Mouse (Mus musculus): ENCODE measurements at regions not wholly inside any gene's neighbourhood (a gene's known extent, or its start where the extent isn't known, plus 50 kb on each side); places are given as distances from the start of the nearest gene placed in this dataset.

- no peak overlapping the region for H3K4me3 ChIP-seq
- 78% methylated on average over 4 of the region's 4 CpGs for WGBS
- no peaks in the 10 kb centered on the region for H3K36me3 ChIP-seq
- H3K27me3 ChIP-seq (ENCODE audit: low read depth, poor library complexity, severe bottlenecking), result no peaks in the 10 kb centered on the region
- H3K9me3 ChIP-seq (replicated peaks), result no peaks in the 10 kb centered on the region
- DNase-seq (ENCODE audit: low spot score), result no peak
- no peak overlapping the region for H3K27ac ChIP-seq
- 0 out of 2 replicates have a peak, but pooled peaks cover 4% of the 10 kb centered on the region for H3K4me1 ChIP-seq
Observed at GRCm38 (mm10) chr15:62567431-62567830, 1277.5 kb downstream of the Gsdmc2 start.

GRCm38 (mm10) chr15:62566106-62566511, 1278.9 kb downstream of the Gsdmc2 start:
- no peaks in the 10 kb centered on the region for H3K27me3 ChIP-seq (ENCODE audit: low read depth, poor library complexity, severe bottlenecking)
- H3K4me1 ChIP-seq, result 0 out of 2 replicates have a peak, but pooled peaks cover 4% of the 10 kb centered on the region
- H3K36me3 ChIP-seq, result no peaks in the 10 kb centered on the region
- H3K9me3 ChIP-seq (replicated peaks), result no peaks in the 10 kb centered on the region
- no peak overlapping the region for H3K4me3 ChIP-seq
- no peak overlapping the region for H3K27ac ChIP-seq
- 19% methylated on average over 7 of the region's 7 CpGs for WGBS
- no peak for DNase-seq (ENCODE audit: low spot score)

GRCm38 (mm10) chr15:62533233-62533632, 1311.7 kb downstream of the Gsdmc2 start:
- WGBS, result 93% methylated on average over 2 of the region's 2 CpGs
- Histone ChIP-seq H3K36me3 (no peaks in the 10 kb centered on the region), H3K9me3 (replicated peaks) (no peaks in the 10 kb centered on the region), H3K4me3 (no peak overlapping the region), H3K27ac (no peak overlapping the region), H3K27me3 (ENCODE audit: low read depth, poor library complexity, severe bottlenecking) (no peaks in the 10 kb centered on the region), H3K4me1 (no peaks in the 10 kb centered on the region)
- no peak for DNase-seq (ENCODE audit: low spot score)

- H3K27me3 ChIP-seq (ENCODE audit: low read depth, poor library complexity, severe bottlenecking), result no peaks in the 10 kb centered on the region
- no peak for DNase-seq (ENCODE audit: low spot score)
- H3K27ac ChIP-seq, result no peak overlapping the region
- 71% methylated on average over 3 of the region's 3 CpGs for WGBS
- no peak overlapping the region for H3K4me3 ChIP-seq
- H3K9me3 ChIP-seq (replicated peaks), result no peaks in the 10 kb centered on the region
- no peaks in the 10 kb centered on the region for H3K4me1 ChIP-seq
- H3K36me3 ChIP-seq, result no peaks in the 10 kb centered on the region
Observed at GRCm38 (mm10) chr15:62528975-62529374, 1316.0 kb downstream of the Gsdmc2 start.

GRCm38 (mm10) chr15:62524628-62525027, 1320.3 kb downstream of the Gsdmc2 start:
- Histone ChIP-seq H3K4me3 (no peak overlapping the region), H3K36me3 (no peaks in the 10 kb centered on the region), H3K9me3 (replicated peaks) (no peaks in the 10 kb centered on the region), H3K4me1 (no peaks in the 10 kb centered on the region), H3K27ac (no peak overlapping the region), H3K27me3 (ENCODE audit: low read depth, poor library complexity, severe bottlenecking) (no peaks in the 10 kb centered on the region)
- DNase-seq (ENCODE audit: low spot score), result no peak
- WGBS, result 69% methylated on average over 2 of the region's 2 CpGs

- DNase-seq (ENCODE audit: low spot score), result no peak
- WGBS, result 73% methylated on average over 2 of the region's 2 CpGs
- H3K4me3 ChIP-seq, result no peak overlapping the region
- no peaks in the 10 kb centered on the region for H3K9me3 ChIP-seq (replicated peaks)
- no peaks in the 10 kb centered on the region for H3K36me3 ChIP-seq
- no peaks in the 10 kb centered on the region for H3K4me1 ChIP-seq
- no peak overlapping the region for H3K27ac ChIP-seq
- H3K27me3 ChIP-seq (ENCODE audit: low read depth, poor library complexity, severe bottlenecking), result no peaks in the 10 kb centered on the region
Observed at GRCm38 (mm10) chr15:62524135-62524534, 1320.8 kb downstream of the Gsdmc2 start.

- no peaks in the 10 kb centered on the region for H3K4me1 ChIP-seq
- no peaks in the 10 kb centered on the region for H3K9me3 ChIP-seq (replicated peaks)
- no peaks in the 10 kb centered on the region for H3K36me3 ChIP-seq
- no peak overlapping the region for H3K27ac ChIP-seq
- no peaks in the 10 kb centered on the region for H3K27me3 ChIP-seq (ENCODE audit: low read depth, poor library complexity, severe bottlenecking)
- DNase-seq (ENCODE audit: low spot score), result no peak
- H3K4me3 ChIP-seq, result no peak overlapping the region
- 91% methylated on average over 1 of the region's 1 CpGs for WGBS
Observed at GRCm38 (mm10) chr15:62513462-62513861, 1331.5 kb downstream of the Gsdmc2 start.

GRCm38 (mm10) chr15:62511461-62511860, 1333.5 kb downstream of the Gsdmc2 start:
- H3K36me3 ChIP-seq, result no peaks in the 10 kb centered on the region
- no peaks in the 10 kb centered on the region for H3K4me1 ChIP-seq
- H3K4me3 ChIP-seq, result no peak overlapping the region
- DNase-seq (ENCODE audit: low spot score), result no peak
- H3K27me3 ChIP-seq (ENCODE audit: low read depth, poor library complexity, severe bottlenecking), result no peaks in the 10 kb centered on the region
- H3K27ac ChIP-seq, result no peak overlapping the region
- WGBS, result 95% methylated on average over 2 of the region's 2 CpGs
- no peaks in the 10 kb centered on the region for H3K9me3 ChIP-seq (replicated peaks)

- Histone ChIP-seq H3K9me3 (replicated peaks) (no peaks in the 10 kb centered on the region), H3K27ac (no peak overlapping the region), H3K36me3 (no peaks in the 10 kb centered on the region), H3K4me3 (no peak overlapping the region), H3K27me3 (ENCODE audit: low read depth, poor library complexity, severe bottlenecking) (no peaks in the 10 kb centered on the region), H3K4me1 (peaks cover 8% of the 10 kb centered on the region)
- DNase-seq (ENCODE audit: low spot score), result no peak
- 66% methylated on average over 3 of the region's 3 CpGs for WGBS
Observed at GRCm38 (mm10) chr15:62503866-62504265, 1341.1 kb downstream of the Gsdmc2 start.

GRCm38 (mm10) chr15:62500966-62501365, 1344.0 kb downstream of the Gsdmc2 start:
- no peak for DNase-seq (ENCODE audit: low spot score)

GRCm38 (mm10) chr15:62500522-62500921, 1344.5 kb downstream of the Gsdmc2 start:
- no peak for DNase-seq (ENCODE audit: low spot score)
- H3K4me1 ChIP-seq, result peaks cover 16% of the 10 kb centered on the region
- no peaks in the 10 kb centered on the region for H3K27me3 ChIP-seq (ENCODE audit: low read depth, poor library complexity, severe bottlenecking)
- no peaks in the 10 kb centered on the region for H3K36me3 ChIP-seq
- no peak overlapping the region for H3K27ac ChIP-seq
- no peak overlapping the region for H3K4me3 ChIP-seq
- WGBS, result 78% methylated on average over 2 of the region's 2 CpGs
- no peaks in the 10 kb centered on the region for H3K9me3 ChIP-seq (replicated peaks)

More at GRCm38 (mm10) chr15:62500966-62501365, 1344.0 kb downstream of the Gsdmc2 start:
- Histone ChIP-seq H3K27me3 (ENCODE audit: low read depth, poor library complexity, severe bottlenecking) (no peaks in the 10 kb centered on the region), H3K4me1 (peaks cover 14% of the 10 kb centered on the region), H3K4me3 (no peak overlapping the region), H3K36me3 (no peaks in the 10 kb centered on the region), H3K27ac (no peak overlapping the region), H3K9me3 (replicated peaks) (no peaks in the 10 kb centered on the region)
- 61% methylated on average over 4 of the region's 4 CpGs for WGBS

GRCm38 (mm10) chr15:62496193-62496592, 1348.8 kb downstream of the Gsdmc2 start:
- peak; percentile 31 for DNase-seq (ENCODE audit: low spot score)
- 5% methylated on average over 4 of the region's 4 CpGs for WGBS

GRCm38 (mm10) chr15:62492350-62492749, 1352.6 kb downstream of the Gsdmc2 start:
- H3K27ac ChIP-seq, result no peak overlapping the region
- DNase-seq (ENCODE audit: low spot score), result no peak
- no peaks in the 10 kb centered on the region for H3K36me3 ChIP-seq
- no peaks in the 10 kb centered on the region for H3K9me3 ChIP-seq (replicated peaks)
- peaks cover 18% of the 10 kb centered on the region for H3K4me1 ChIP-seq
- H3K27me3 ChIP-seq (ENCODE audit: low read depth, poor library complexity, severe bottlenecking), result no peaks in the 10 kb centered on the region
- WGBS, result 34% methylated on average over 3 of the region's 3 CpGs
- H3K4me3 ChIP-seq, result no peak overlapping the region

More at GRCm38 (mm10) chr15:62496193-62496592, 1348.8 kb downstream of the Gsdmc2 start:
- no peaks in the 10 kb centered on the region for H3K9me3 ChIP-seq (replicated peaks)
- H3K4me3 ChIP-seq, result no peak overlapping the region
- H3K27ac ChIP-seq, result no peak overlapping the region
- H3K4me1 ChIP-seq, result peaks cover 23% of the 10 kb centered on the region
- H3K36me3 ChIP-seq, result no peaks in the 10 kb centered on the region
- no peaks in the 10 kb centered on the region for H3K27me3 ChIP-seq (ENCODE audit: low read depth, poor library complexity, severe bottlenecking)

- no peak for DNase-seq (ENCODE audit: low spot score)
- Histone ChIP-seq H3K27ac (no peak overlapping the region), H3K4me3 (no peak overlapping the region), H3K9me3 (replicated peaks) (no peaks in the 10 kb centered on the region), H3K36me3 (no peaks in the 10 kb centered on the region), H3K27me3 (ENCODE audit: low read depth, poor library complexity, severe bottlenecking) (no peaks in the 10 kb centered on the region), H3K4me1 (peaks cover 14% of the 10 kb centered on the region)
- WGBS, result 61% methylated on average over 2 of the region's 2 CpGs
Observed at GRCm38 (mm10) chr15:62490548-62490947, 1354.4 kb downstream of the Gsdmc2 start.

Measured in limb, embryonic 10.5 days (tissue).